ENCODE assay signal across 8 mouse cellular contexts in genomic region chr8:95888285-95889136, GRCm38 (mm10). TPM values are rescaled to one million over a fixed set of nuclear protein-coding genes. Genes with fewer than 3 reads are reported as not detected.
DNase-seq lines count a peak whose midpoint lies in the region; ATAC-seq lines count a peak whose summit lies in the region.

Gene Got2, minus strand, starts transcription at chr8:95888547.

- 8% methylated on average over 31 of the region's 31 CpGs for WGBS in heart, embryonic 13.5 days
- 5% methylated on average over 31 of the region's 31 CpGs for WGBS in liver, embryonic 12.5 days (ENCODE audit: insufficient replicate concordance)
- 8% methylated on average over 31 of the region's 31 CpGs for WGBS in stomach, embryonic 15.5 days

- peak; percentile 95 for ATAC-seq in erythroid progenitor cell, adult 5-6 weeks (replicated peaks; ENCODE audit: low FRiP score, poor library complexity, severe bottlenecking)
- ATAC-seq in heart, embryonic 13.5 days (ENCODE audit: extremely low read depth, insufficient number of reproducible peaks, low FRiP score, low TSS enrichment), result peak; percentile 82
- ATAC-seq in liver, embryonic 12.5 days, result peak; percentile 81
- ATAC-seq in stomach, embryonic 15.5 days (ENCODE audit: insufficient read depth, low FRiP score, low read depth), result peak; percentile 84

- no peaks in the 10 kb centered on the region for H3K9me3 ChIP-seq in heart, embryonic 13.5 days
- H3K9me3 ChIP-seq in liver, embryonic 12.5 days (replicated peaks), result no peaks in the 10 kb centered on the region
- H3K9me3 ChIP-seq in stomach, embryonic 15.5 days, result no peaks in the 10 kb centered on the region

- peaks cover 34% of the 10 kb centered on the region for H3K4me1 ChIP-seq in heart, embryonic 13.5 days
- peaks cover 38% of the 10 kb centered on the region for H3K4me1 ChIP-seq in liver, embryonic 12.5 days
- H3K4me1 ChIP-seq in stomach, embryonic 15.5 days, result peaks cover 8% of the 10 kb centered on the region

- peak within 1 kb of the TSS; percentile 91 for H3K9ac ChIP-seq in heart, embryonic 13.5 days
- H3K9ac ChIP-seq in liver, embryonic 12.5 days, result peak within 1 kb of the TSS; percentile 81
- H3K9ac ChIP-seq in stomach, embryonic 15.5 days, result peak within 1 kb of the TSS; percentile 73

- peak within 1 kb of the TSS; percentile 91 for H3K4me3 ChIP-seq in heart, embryonic 13.5 days
- H3K4me3 ChIP-seq in liver, embryonic 12.5 days, result peak within 1 kb of the TSS; percentile 81
- H3K4me3 ChIP-seq in stomach, embryonic 15.5 days (replicated peaks), result peak within 1 kb of the TSS; percentile 97

- H3K27ac ChIP-seq in heart, embryonic 13.5 days (replicated peaks), result peak within 1 kb of the TSS; percentile 88
- H3K27ac ChIP-seq in liver, embryonic 12.5 days, result peak within 1 kb of the TSS; percentile 79
- peak within 1 kb of the TSS; percentile 73 for H3K27ac ChIP-seq in stomach, embryonic 15.5 days

- no peaks in the 10 kb centered on the region for H3K27me3 ChIP-seq in heart, embryonic 13.5 days (replicated peaks)
- no peaks in the 10 kb centered on the region for H3K27me3 ChIP-seq in liver, embryonic 12.5 days (replicated peaks)
- no peaks in the 10 kb centered on the region for H3K27me3 ChIP-seq in stomach, embryonic 15.5 days (replicated peaks)

- H3K36me3 ChIP-seq in heart, embryonic 13.5 days, result no peaks in the 10 kb centered on the region
- peaks cover 4% of the 10 kb centered on the region for H3K36me3 ChIP-seq in liver, embryonic 12.5 days
- H3K36me3 ChIP-seq in stomach, embryonic 15.5 days, result no peaks in the 10 kb centered on the region

- DNase-seq in CD4-positive helper T cell, adult 2 months (ENCODE audit: low read depth, low spot score), result peak; percentile 95
- peak; percentile 80 for DNase-seq in brain, embryonic 18.5 days (ENCODE audit: low read depth, low spot score)
- peak; percentile 94 for DNase-seq in kidney, postnatal 10 days
- peak; percentile 85 to 91 for DNase-seq in natural killer cell, adult 2 months (ENCODE audit: low spot score in 2 of 2)

- peak within 1 kb of the TSS; percentile 76 for H3K4me2 ChIP-seq in heart, embryonic 13.5 days
- peak within 1 kb of the TSS; percentile 96 for H3K4me2 ChIP-seq in liver, embryonic 12.5 days
- H3K4me2 ChIP-seq in stomach, embryonic 15.5 days, result peak within 1 kb of the TSS; percentile 86

RNA-seq across cellular contexts. Expression of gene Got2, which starts in this region (rescaled TPM):
- 26.3 and 40.7 TPM in 2 replicates for total RNA-seq in erythroid progenitor cell, adult 5-6 weeks (2015; ENCODE audit: low replicate concordance)
- total RNA-seq in erythroid progenitor cell, adult 5-6 weeks (2017; ENCODE audit: low replicate concordance), result 15.7 and 20.7 TPM in 2 replicates
- 322 and 326 TPM in 2 replicates for polyA plus RNA-seq in heart, embryonic 13.5 days (2015; fragmentation: Nextera tagmentation; extraction: Ambion mirVana)
- 203 and 223 TPM in 2 replicates for polyA plus RNA-seq in liver, embryonic 12.5 days (2016; fragmentation: Nextera tagmentation; extraction: Ambion mirVana)
- polyA plus RNA-seq in stomach, embryonic 15.5 days (2015; fragmentation: Nextera tagmentation; extraction: Ambion mirVana), result 162 and 173 TPM in 2 replicates

Comparison
In these comparisons a context has a peak if more than half of its experiments do, and no peak if none do; other contexts are left out.
1. Peak in every context shown above with its lines: DNase-seq, ATAC-seq, H3K4me3 ChIP-seq and H3K27ac ChIP-seq.